Mouse (Mus musculus): Measurements from ENCODE around the gene Paqr4.
A peak's percentile ranks its signal among the peaks of the same experiment; 100 is the strongest.

The Paqr4 gene

GRCm38 (mm10) chr17:23742210-23742793 is 1.6 kb upstream of the Paqr4 start:
- TF ChIP-seq GATA4 (IDR thresholded peaks at IDR 0.05; ENCODE audit: insufficient replicate concordance, low read length), result no peak

- TF ChIP-seq GATA4 (IDR thresholded peaks at IDR 0.05; ENCODE audit: insufficient replicate concordance, low read length), result no peak
Observed at GRCm38 (mm10) chr17:23741359-23742209, 917 bp upstream of the Paqr4 start.

GRCm38 (mm10) chr17:23740136-23740584 is 507 bp downstream of the Paqr4 start:
- TF ChIP-seq GATA4 (IDR thresholded peaks at IDR 0.05; ENCODE audit: insufficient replicate concordance, low read length), result peak; percentile 13; the same call in 1 of the 2 replicates

GRCm38 (mm10) chr17:23739202-23740135 is 1.2 kb downstream of the Paqr4 start:
- no peak for TF ChIP-seq GATA4 (IDR thresholded peaks at IDR 0.05; ENCODE audit: insufficient replicate concordance, low read length)

GRCm38 (mm10) chr17:23738836-23739201 is 1.8 kb downstream of the Paqr4 start:
- TF ChIP-seq GATA4 (IDR thresholded peaks at IDR 0.05; ENCODE audit: insufficient replicate concordance, low read length), result no peak

- TF ChIP-seq GATA4 (IDR thresholded peaks at IDR 0.05; ENCODE audit: insufficient replicate concordance, low read length), result no peak
Observed at GRCm38 (mm10) chr17:23737493-23738445, 2.9 kb downstream of the Paqr4 start.

GRCm38 (mm10) chr17:23734341-23734740 is 6.3 kb downstream of the Paqr4 start:
- no peak for TF ChIP-seq GATA4 (IDR thresholded peaks at IDR 0.05; ENCODE audit: insufficient replicate concordance, low read length)

GRCm38 (mm10) chr17:23730441-23730840 is 10.2 kb downstream of the Paqr4 start:
- no peak for TF ChIP-seq GATA4 (IDR thresholded peaks at IDR 0.05; ENCODE audit: insufficient replicate concordance, low read length)

- no peak for TF ChIP-seq GATA4 (IDR thresholded peaks at IDR 0.05; ENCODE audit: insufficient replicate concordance, low read length)
Observed at GRCm38 (mm10) chr17:23726758-23727142, 13.9 kb downstream of the Paqr4 start.

GRCm38 (mm10) chr17:23725999-23726757 is 14.5 kb downstream of the Paqr4 start, which contains the start of gene Pkmyt1:
Gene Pkmyt1, plus strand, starts transcription at chr17:23726336.
- TF ChIP-seq GATA4 (IDR thresholded peaks at IDR 0.05; ENCODE audit: insufficient replicate concordance, low read length), result no peak

- no peak for TF ChIP-seq GATA4 (IDR thresholded peaks at IDR 0.05; ENCODE audit: insufficient replicate concordance, low read length)
Observed at GRCm38 (mm10) chr17:23725477-23725876, 15.2 kb downstream of the Paqr4 start.

GRCm38 (mm10) chr17:23722376-23723125 is 18.1 kb downstream of the Paqr4 start, which contains the start of gene 1520401A03Rik:
Gene 1520401A03Rik, minus strand, starts transcription at chr17:23722783.
- TF ChIP-seq GATA4 (IDR thresholded peaks at IDR 0.05; ENCODE audit: insufficient replicate concordance, low read length), result no peak

GRCm38 (mm10) chr17:23721886-23722285 is 18.8 kb downstream of the Paqr4 start:
- TF ChIP-seq GATA4 (IDR thresholded peaks at IDR 0.05; ENCODE audit: insufficient replicate concordance, low read length), result no peak
